Mouse (Mus musculus) neutrophil, adult 83 days (primary cell): Measurements from ENCODE around the gene Gzmg. TPM values are rescaled to one million over a fixed set of nuclear protein-coding genes. Genes with fewer than 3 reads are reported as not detected.

ENCODE experiments used
- total RNA-seq, 2 experiments: library from RNA; stranded (reverse); gene quantifications; one replicate each; pipeline ENCODE4 v1.2.4; 2023

Gzmg gene
- total RNA-seq, result not detected

GRCm38 (mm10) chr14:56159479-56159878 lies at the start of gene Gzmg:
Gene Gzmg (minus strand): TSS chr14:56159579.

GRCm38 (mm10) chr14:56174499-56174898 lies 15.1 kb upstream of the Gzmg start, which contains the start of gene Gzmn:
Gene Gzmn (minus strand): TSS chr14:56174599.

DNA sequence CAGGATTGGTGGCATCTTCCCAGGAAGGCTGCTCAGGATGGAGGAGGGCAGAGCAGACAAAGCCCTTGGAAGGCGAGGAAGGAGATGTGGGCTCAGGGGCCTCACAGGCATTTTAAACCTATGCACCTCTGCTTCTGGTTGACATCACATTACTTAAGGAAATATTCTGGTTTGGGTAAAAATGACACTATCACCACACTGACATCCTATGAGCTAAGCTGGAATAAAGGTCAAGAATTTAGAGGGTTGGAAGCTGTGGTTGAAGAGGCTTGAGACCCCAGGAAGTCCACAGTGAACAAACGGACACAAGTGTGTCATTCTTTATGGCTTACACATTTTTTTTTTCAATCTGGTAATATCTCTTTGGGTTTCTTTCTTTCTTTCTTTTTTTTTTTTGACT lies 26.9 kb downstream of the Gzmg start, which contains the start of gene Gzmd:
TSS of gene Gzmd (minus strand) at position 101 of the 400 bp plus-strand sequence.

GRCm38 (mm10) chr14:56120525-56120924 lies 38.9 kb downstream of the Gzmg start, which contains the start of gene Gzme:
Gene Gzme (minus strand): TSS chr14:56120625.

Other genes with a start within 250 kb of the Gzmg start
- not detected for gene Cma1, start 214.9 kb downstream of the Gzmg start, total RNA-seq
- not detected for gene Cma2, start 208.6 kb downstream of the Gzmg start, total RNA-seq
- gene Mcpt1, start 141.6 kb downstream of the Gzmg start, total RNA-seq, result not detected
- not detected for gene Mcpt9, start 129.1 kb downstream of the Gzmg start, total RNA-seq
- not detected for gene Mcpt2, start 117.5 kb downstream of the Gzmg start, total RNA-seq
- gene Mcpt4, start 97.3 kb downstream of the Gzmg start, total RNA-seq, result not detected
- 100 to 1,000 TPM; 119 to 162 TPM for gene Mcpt8, start 74.3 kb downstream of the Gzmg start, total RNA-seq
- 100 to 1,000 TPM; 187 to 200 TPM for gene Ctsg, start 57.0 kb downstream of the Gzmg start, total RNA-seq
- gene Gzme, start 39.0 kb downstream of the Gzmg start, total RNA-seq, result not detected
- gene Gzmd, start 27.0 kb downstream of the Gzmg start, total RNA-seq, result not detected
- gene Gzmn, start 15.0 kb upstream of the Gzmg start, total RNA-seq, result not detected
- not detected for gene Gzmf, start 51.8 kb upstream of the Gzmg start, total RNA-seq
- gene Gzmc, start 75.1 kb upstream of the Gzmg start, total RNA-seq, result not detected
- not detected for gene Gzmb, start 102.7 kb upstream of the Gzmg start, total RNA-seq
- gene Atp12a, start 205.5 kb upstream of the Gzmg start, total RNA-seq, result not detected
- gene Rnf17, start 243.0 kb upstream of the Gzmg start, total RNA-seq, result under 1 TPM; 0.44 to 0.77 TPM